Mouse (Mus musculus) cerebellum, postnatal 25 days (tissue): ENCODE results near the gene Nectin3.

Source experiments
- DNase-seq, 2 experiments: peaks; one replicate each; pipeline ENCODE4 v3.0.0; 2021; ENCODE audit warnings: mixed read lengths in 2 of 2

Gene Nectin3

DNA sequence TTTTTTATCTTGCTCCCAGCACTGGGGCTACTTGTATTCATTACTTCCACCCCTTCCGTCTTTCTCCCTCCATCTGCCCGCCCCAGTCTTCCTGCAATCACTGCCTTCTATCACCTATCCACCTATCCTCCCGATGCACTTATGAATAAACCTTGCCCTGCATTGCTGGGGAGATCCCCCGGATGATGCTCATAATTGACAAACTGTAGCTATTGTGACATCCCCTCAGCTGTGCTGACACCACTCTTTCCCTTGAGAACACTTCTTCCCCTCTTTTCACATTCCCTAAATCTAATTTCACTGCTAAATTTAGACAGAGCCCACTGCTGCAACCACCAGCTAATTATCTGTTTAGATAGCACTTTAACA lies at the start of gene Nectin3:
Gene Nectin3 (minus strand): TSS at position 105 of the 369 bp plus-strand sequence.
- no peak for DNase-seq

DNA sequence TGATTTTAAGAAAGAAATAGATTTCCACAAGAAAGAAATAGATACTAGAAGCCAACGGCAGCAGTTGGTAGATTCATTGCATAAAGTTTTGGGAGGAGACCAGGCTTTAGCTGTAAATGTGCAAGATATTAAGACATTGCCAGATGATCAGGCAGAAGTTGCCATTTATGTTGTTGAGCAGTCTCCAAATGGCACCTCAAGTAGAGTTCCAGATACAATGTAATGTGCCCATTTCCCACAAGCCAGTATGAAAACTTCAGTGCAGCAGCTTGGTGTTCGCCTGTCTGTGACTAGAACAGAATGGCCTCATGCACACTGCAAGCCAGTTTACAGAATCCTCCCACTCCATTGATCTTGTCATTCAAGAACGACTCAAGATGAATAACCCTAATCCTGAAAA lies 39.8 kb upstream of the Nectin3 start:
- no peak for DNase-seq

DNA sequence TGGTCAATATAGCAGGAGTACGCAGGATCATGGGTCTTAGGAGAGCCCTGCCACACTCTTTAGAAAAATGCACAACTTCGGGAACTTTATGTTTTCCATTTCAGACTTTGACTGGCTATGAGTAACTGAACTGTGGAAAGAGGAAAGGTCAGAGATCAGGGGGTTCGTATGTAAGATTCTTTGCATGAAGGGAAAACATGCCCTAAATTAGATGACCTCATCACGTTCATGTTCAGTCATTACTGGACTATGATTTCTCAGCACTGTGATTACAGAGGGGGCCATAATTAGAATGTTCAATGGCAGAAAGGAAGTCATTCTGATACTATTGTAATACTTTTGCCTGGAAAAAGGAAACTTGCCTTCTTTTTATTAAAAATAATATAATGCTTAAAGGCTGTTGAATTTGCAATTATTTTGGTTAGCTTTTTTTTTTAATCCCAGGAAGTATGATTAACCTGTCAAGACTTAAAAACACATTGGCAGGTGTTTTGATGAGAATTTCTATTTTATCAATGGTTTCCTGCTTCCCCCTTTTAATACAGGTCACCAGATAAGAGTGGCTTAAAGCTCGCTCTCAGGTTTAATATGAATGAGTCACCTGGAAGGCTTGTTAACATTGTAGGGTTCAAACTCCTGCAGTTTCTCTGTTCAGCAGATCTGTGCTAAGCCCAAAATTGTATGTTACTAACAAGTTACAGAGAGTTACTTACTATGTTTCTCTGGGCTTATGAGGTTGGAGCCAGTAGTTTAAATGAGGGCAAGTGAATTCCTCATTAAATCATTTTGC lies 34.3 kb upstream of the Nectin3 start:
- DNase-seq = no peak

DNA sequence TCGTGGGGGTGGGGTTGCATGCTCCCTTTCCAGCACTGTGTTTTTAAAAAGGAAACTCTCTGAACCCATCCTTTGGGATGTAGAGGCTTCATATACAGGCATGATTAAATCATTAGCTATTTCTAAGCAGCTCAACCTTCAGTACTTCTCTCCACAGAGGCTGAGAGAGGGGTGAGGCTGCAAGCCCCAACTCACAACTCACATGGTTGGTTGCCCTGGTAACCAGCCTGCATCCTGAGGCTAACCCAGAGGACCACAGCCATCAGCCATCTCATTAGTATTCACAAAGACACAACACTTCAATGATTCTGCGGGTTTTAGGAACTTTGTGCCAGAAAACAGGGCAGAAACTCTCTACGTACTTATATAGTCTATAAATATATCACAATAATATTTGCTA lies 32.7 kb upstream of the Nectin3 start:
- no peak for DNase-seq

DNA sequence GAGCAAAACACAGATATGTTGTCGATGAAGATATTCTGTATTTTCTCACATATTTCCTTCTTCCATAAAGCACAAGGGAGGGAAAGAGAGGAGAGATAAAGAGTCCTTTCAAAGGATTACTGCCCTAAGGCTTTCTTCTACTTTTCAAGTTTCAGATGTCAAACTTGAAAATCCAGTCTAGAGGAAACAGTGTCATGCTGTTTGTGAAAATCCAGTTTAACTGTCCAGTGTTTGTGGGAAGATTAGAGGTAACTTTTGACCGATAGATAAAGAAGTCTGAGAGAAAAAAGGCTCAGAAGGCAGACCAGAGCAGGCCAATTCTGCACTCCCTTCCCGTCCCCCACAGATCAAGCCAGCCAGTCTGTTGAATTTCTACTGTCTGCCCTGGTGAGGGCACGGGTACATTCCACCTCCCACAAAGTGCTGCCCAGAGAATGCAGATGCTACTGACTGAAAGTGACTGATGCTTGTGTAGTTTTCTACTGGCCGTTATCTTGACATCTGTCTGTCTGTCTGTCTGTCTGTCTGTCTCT lies 22.6 kb upstream of the Nectin3 start:
- no peak for DNase-seq

DNA sequence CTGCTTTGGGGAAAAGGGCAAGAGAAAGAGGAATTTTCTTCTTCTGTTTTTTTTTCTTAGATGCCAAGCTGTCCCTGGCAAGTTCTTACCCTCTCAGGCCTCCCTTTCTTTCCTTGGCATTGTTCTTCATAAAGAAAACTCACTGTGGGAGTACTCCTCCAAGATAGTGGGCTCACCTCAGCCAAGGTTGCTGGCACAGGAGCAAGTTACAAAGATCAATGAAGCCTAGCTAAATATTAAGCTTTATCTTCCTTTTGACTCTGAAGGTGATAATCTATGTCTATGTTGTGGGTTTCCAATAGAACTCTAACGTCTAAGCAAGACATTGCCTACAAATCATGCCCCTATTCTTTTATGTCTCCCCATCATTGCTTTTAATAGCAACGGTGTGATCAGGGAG lies 21.3 kb upstream of the Nectin3 start:
- DNase-seq = no peak

DNA sequence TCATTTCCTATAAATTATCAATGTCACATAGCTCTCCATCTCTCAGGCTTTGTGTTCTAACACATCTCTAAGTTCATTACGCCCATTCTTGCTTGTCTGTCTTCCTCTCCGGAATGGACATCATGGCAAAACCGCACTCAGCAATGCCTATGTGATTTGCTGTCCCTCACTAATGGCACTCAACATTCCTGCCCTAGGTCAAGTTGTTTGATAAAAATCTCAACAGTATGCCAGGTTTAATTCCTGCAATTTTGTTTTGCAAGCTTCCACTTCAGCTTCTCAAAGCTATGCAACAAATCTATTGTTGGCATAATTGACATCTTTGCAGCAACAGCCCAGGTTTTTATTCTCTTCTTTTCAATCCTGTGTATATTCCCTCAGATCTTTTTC lies 9.6 kb upstream of the Nectin3 start:
- DNase-seq = no peak

DNA sequence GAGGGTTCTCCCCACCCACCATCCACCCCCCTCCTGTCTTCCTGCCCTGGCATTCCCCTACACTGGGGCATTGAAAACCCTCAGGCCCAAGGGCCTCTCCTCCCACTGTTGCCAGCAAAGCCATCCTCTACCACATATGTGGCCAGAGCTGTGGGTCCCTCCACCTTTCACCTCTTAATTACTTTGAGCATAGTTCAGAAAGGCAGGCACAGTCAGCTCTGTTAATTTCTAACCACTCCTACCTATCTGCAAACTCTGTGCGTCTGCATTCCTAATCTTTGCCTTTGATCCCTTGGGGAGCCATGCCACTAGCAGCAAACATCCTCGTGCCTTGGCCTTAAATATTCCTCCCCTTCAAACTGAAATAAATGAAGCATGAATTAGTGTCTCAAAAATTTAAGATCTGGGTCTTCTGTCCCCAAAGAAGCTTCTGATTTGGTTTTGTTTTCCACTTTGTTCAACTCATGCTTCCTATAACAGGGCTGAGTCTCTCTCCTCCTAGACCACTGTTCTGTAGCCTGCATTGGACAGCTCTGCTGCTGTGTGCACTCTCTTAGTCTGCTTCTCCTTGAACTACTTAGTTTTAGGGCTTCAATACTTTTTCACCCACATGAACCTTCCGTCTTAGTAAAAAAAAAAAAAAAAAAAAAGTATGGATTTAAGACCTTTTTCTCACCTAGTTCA lies 9.1 kb upstream of the Nectin3 start:
- no peak for DNase-seq

DNA sequence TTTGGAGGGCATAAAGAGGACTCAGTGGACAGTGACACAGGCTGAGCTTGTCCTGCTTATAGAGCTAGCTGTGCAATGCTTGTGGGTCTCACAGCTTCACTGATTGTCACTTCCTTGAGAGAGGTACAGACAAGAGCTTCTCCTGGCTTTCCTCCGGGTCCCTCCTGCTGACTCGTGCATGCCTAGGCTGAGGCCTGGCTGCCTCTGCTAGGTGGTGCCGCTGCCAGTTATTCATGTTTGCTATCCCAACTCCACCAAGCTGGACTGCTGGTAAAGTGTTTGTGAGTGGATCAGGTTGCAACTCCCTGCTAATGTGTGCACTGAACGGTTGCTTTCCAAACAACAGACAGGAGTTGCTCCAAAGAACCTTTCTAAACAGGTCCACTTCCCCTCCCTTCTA lies 5.7 kb upstream of the Nectin3 start:
- DNase-seq = no peak

DNA sequence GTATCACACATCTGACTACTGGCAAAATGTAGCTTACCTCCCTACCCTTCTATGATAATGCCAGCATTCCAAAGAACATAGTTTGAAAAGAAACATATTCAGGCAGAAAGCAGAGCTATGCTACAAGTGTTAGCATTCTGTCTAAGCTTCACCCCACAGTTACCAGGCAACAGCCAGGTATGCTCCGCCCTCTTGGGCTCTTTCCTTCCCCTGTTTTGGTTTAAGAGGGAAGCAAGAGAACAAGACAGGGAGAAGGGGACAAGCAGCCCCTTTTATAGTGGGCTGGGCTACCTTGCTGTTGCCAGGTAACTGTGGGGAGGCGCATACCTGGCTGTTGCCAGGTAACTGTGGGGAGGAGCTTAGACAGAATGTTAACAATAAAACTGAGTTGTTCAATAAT lies 4.0 kb upstream of the Nectin3 start:
- DNase-seq = no peak

DNA sequence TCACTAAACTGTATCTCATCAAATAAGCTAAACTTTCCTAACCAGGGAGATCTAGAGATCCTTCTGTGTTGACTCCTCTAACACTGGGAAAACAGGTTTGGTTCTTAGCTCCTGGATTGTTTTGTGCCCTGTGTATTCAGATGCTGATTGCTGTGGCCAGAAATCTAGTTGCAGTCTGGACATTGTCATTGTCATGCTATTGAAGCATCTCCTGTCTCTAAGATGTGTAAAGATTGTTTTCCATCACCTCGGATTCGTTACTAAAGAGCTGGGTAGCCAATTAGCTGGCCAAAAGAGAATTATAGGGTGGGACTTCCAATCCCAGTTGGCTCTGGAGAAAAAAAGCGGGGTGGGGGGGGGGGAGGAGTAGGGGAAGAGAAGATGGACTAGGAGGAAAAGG lies 2.4 kb upstream of the Nectin3 start:
- DNase-seq = no peak

DNA sequence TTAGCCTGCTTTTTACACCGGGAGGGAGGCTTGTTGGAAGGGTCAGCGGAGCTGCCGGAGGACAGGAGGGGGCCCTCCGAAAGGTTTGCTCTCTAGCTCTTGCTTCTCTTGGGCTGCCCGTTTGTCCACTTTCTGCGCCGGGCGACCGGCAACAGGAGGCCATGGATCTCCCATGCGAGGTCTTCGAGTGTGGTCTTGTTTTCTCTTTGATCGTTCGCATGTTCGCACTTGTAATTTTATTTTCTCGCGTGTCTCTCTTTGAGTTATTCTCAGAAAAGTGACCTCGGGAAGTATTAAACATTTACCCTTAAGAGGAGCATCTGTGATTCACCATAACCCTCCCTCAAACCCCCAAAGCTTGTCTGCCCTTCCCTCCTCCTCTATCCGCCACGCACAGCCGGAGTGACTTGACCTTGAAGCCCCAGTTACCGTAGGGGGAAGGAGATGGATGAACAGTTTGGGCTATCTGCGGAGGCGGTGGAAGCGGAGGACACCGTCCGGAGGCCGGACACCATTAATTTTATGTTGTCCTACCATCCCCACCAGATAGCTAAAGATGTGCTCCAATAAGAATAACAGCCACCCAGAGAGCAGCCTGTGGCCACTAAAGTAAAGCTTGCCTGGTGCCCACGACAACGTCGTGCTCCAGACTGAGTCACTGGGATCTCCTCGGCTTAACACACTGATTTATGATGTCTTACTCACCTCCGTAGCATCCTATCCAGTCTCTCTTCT lies 472 bp downstream of the Nectin3 start:
- peak; percentile 60 to 74 for DNase-seq

DNA sequence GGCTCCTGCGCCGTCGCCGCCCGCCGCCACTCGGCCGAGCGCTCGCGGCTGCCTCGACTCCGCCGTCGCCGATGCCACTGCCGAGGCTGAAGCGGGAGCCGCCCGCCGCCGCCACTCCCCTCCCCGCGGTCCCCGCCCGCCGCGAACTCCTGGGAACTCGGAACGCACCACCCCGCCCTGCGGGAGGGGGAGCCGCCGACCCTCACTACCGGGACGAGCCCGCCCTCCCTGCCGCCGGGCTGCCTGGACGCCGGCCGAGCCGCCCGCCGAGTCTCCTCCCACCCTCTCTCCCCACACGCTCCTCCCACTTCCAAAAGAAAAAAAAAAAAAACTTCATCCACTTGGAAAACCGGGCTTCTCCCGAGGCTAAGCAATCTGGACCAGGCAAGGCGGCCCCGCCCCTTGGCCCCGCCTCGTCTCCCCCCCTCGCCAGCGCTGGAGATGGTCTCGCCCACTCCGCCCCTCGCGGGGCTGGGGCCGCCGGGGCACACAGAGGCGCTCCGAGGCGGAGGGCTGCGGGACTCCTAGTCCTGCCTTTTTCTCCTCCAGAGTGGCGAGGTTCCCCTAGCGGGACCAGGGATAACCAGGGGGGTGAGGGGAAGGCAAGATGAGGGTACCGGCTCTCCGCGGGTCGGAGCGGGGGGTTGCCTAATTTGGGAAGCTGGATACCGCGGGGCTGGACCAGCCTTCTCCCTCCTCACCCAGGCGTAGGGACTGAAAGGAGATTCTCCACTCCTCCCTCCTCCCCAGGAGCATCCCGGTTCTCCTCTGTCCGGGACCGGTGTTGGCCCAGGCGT lies 1.2 kb downstream of the Nectin3 start:
- DNase-seq = peak; percentile 97 to 98

DNA sequence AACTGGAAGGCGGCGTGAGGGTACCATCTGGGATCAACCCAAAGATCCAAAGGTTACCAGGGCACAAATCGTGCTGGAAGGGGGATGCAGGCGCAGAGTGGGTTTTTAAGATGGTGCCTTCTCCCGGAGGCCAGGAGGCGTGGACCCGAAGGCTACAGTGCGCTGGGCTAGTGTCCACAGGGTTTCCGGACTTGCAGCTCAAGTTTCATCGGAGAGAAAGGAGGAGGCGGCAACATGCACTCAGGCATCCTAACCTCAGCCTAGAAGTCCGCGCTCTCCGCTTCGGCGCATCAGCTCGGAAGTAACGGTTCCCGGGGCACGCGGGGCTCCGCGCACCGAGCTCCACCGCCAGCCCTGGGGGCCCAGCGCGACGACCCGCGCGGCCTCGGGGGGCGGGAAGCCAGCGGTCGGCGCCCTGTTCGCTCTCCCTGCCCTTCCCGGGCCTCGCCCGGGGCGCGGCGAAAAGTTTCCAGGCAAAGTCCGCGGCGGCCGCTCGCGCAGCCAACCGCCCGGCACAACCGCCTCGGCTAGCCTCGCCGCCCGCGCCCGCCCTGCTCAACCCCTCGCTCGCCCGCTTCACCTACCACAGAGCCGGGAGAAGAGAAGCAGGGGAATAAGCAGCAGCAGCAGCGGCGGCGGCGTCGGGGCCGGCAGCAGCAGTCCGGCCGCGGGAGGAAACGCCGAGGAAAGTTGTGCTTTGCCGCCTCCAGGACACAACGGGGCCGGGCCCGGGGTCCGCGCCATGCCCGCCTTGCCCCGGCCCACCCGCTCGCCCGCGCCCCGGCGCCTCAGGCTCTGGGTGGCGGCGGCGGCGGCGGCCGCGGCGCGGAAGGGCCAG lies 2.1 kb downstream of the Nectin3 start:
- DNase-seq = peak; percentile 64 to 69

DNA sequence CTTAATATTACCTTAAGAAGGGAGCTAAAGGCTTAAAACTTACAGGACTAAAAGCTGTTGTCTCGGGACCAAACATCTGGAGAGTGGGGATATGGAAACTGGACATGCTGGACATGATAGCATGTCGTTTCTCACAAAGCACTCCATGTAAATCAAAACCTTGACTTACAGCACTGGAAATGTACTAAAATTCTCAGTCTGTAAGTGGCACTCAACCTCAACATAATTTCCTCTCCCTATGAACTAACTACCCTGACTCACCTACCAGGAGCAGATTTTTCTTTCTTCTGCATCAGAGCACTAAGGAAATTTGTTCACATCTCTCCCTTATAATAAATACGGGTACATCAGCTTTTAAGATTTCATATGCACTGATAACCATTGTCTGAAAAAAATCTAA lies 3.1 kb downstream of the Nectin3 start:
- DNase-seq = no peak

DNA sequence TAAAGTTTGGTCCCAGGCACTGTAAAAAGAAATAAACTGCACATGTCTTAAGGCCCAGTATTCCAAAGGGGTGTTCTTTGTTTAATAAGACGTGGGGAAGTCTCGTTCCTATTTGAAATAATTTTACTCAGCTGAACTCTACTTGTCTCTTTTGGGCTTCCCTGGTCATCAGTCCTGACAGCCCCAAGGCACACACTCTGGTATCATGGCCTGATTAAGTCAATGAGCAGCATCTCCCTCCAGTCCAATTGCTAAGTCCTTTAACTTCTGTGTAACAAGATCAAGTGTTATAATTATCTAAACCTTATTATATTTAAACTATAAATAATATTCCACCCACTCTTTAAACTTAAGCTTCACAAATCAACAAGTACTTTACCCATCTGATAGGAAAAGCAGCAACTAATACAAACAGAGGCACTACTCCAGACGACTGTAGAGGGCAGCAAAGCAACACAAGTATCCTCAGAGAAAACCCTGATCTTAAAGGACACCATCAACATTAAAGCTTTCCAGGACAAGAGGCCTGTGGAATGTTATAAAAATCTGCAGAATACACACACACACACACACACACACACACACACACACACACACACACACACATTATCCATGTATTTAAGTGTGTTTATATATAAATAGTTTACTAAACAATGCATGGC lies 10.8 kb downstream of the Nectin3 start:
- DNase-seq = peak; percentile 50 to 80

DNA sequence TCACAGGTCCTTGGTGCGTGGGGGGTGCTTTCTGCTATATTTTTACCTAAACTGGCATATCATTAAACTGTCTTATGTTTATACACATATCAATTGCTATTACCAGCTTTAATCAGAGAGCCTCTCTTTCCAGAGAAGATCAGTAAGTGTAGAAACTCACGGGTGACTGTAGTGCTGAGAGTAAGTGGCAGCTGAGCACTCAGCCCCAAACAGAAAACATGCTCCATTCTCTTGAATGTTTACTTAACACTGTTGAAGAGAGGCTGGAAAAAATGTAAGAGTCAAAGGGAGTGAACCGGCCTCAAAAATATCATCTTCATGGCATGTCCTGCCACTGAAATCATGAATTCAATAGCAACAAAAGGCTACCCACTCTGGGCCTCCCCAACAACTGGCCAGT lies 21.0 kb downstream of the Nectin3 start:
- DNase-seq = no peak

DNA sequence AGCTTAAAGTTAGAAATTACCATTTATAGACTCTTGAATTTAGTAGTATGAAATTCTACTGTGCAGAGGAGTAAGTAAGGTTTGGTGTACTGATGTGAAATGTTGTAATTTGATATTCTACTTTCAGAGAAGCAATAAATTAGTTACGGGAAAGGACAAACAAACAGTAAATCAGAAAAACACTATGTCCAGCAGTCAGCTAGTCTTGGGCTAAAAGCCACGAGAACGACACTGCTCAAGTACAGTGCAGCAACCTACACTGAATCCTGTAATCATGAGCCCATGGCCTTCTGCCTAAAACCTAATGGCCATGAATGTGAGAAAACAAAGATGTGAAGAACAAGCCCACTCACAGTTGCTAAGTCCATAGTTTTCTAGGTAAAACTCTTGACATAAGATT lies 46.9 kb downstream of the Nectin3 start:
- DNase-seq = no peak

DNA sequence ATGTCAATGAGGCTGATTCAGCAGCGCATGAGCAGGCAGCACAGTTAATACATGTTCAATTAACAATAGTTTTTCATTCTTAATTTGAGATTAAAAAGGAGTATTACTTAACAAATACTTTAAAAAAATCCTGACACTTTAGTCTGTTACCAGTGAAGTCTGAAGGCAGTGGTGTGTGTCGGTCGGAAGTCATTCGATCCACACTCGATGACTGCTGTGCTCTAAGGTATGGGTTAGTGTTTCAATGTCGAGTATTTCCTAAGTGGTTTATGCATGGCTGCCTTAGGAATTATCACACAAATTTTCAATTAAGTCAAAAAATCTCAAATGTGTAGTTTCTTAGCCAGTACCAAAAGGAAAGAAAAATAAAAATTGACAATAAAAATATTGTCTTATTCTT lies 49.3 kb downstream of the Nectin3 start:
- no peak for DNase-seq

DNA sequence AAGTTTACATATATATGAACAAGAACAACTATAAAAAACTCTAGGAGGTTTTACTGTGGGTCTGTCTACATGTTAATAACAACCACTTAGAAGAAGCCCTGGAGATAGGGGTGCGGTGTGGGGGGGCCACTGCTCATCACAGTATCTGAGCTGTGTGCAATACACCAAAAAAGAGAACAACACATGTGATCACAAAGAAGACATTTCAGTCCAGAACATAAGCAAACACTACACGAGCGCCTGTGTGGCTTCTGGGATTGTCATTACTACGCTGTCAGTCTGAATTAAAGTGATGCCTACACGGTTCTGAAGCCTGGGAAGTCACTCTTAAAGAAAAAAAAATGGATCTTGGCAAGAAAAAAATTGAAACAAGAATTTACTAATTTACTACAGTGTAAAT lies 67.0 kb downstream of the Nectin3 start:
- no peak for DNase-seq

DNA sequence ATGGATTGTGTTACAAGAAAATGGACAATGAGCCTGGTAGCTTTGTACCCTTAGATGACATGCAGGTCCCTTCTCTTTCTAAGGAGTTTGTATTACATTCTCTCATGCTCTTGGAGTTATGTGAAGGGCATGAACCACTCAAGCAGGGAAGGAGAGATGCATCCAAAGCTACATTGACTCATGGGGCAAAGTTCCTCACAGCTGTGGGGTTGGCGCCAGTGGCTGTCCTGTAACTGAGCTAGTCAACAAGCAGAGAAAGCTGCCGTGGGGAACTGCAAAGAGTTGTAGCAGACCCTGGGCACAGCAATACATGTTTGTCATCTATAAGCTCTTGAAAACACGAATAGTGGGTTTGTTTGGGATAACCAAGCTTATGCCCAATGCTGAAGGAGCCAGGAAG lies 82.1 kb downstream of the Nectin3 start:
- DNase-seq = no peak

DNA sequence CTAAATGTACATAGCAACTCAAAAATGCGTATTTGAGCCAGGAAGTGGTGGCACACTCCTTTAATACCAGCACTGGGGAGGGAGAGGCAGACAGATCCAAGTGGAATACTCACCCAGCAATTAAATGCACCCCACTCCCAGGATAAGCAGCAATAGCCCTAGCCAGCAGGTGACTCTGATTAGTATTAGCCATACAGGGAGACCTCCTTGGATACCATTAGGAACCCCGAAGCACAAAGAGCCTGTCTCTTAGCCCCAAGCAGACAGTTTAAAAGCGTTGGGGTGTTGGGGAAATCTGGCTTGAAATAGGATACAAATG lies 87.6 kb downstream of the Nectin3 start:
- no peak for DNase-seq
